Mouse (Mus musculus) cerebellum, adult 2 months (tissue): ENCODE measurements around the gene Armh3.

Source experiments
- CTCF ChIP-seq: fragments of 200-500 bp; IDR thresholded peaks from 2 replicates; pipeline ENCODE4 v1.5.1; 2011; ENCODE audit warnings: low read depth, mild to moderate bottlenecking, control low read depth, low read length, moderate library complexity, borderline replicate concordance; ENCODE audit not compliant: insufficient read depth
- POLR2A ChIP-seq: fragments of 200-500 bp; IDR thresholded peaks from 2 replicates; pipeline ENCODE4 v1.6.1; 2011; ENCODE audit warnings: low read length, control low read depth, borderline replicate concordance; ENCODE audit not compliant: insufficient read depth

DNA sequence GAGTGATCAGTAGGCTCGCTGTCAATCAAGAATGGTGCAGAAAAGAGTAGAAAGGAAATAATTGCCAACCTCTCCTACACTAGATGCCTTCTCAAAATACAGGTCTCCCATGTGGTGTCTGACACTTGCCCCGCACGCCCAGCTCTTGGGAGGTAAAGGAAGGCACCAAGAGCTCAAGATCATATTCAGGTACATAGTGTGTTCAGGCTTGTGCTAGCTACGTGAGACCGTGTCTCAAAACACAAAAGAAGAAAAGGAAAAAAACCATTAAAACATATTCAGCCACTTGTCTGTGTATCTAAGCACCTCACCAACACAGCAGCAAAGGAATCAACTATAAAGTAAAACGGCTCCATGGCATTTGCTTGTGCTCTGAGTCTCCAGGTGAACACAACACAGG, 85.9 kb downstream of the Armh3 start:
- no peak for TF ChIP-seq POLR2A
- no peak for TF ChIP-seq CTCF
